Mouse (Mus musculus): ENCODE results near the gene Stard7. TPM values are rescaled to one million over a fixed set of nuclear protein-coding genes. Genes with fewer than 3 reads are reported as not detected.
"Not testable (repeated sequence)": the region's sequence is repeated elsewhere in the genome, so short reads cannot be mapped to it uniquely, and the experiment has no call there.

Gene Stard7
- polyA plus RNA-seq, 1 experiment from 2014 or later = 135 TPM

- Histone ChIP-seq H3K9me3 (replicated peaks) (no peaks in the 10 kb centered on the region), H3K27me3 (replicated peaks) (no peaks in the 10 kb centered on the region), H3K4me3 (no peak overlapping the region), H3K9ac (no peak overlapping the region), H3K27ac (ENCODE audit: poor library complexity, severe bottlenecking) (peak overlapping the region; percentile 62; the same call in 1 of the 2 replicates), H3K4me2 (no peak overlapping the region), H3K4me1 (replicated peaks) (peaks cover 52% of the 10 kb centered on the region), H3K36me3 (peaks cover 24% of the 10 kb centered on the region)
- WGBS = 80% methylated on average over 5 of the region's 5 CpGs
- no peak for ATAC-seq (ENCODE audit: insufficient number of reproducible peaks, low FRiP score)
Observed at GRCm38 (mm10) chr2:127252787-127253186, 17.2 kb upstream of the Stard7 start.

DNA sequence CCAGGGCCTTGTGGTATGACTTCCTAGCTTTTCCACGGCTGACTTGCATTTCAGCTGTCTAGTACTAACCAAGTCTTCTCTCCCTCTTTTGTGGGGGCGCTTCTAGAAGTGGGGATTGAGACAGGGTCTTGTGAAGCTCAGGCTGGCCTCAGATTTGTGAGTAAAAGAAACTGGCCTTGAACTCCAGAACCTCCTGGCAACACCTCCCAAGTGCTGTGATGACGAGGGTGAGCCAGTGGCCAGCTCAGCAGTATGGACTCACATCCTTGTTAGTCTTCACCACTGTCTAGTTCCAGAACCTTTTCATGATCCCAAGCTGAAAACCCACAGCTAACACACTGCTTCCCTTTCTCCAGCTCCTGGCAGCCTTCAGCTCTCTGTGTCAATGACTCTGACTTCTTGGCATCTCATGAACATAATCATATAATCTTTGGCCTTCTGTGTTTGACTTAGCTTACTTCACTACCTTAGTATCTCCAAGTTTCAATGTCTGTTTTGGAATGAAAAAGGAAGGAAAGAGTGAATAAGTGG lies 15.3 kb upstream of the Stard7 start:
- no peaks in the 10 kb centered on the region for H3K27me3 ChIP-seq (replicated peaks)
- peaks cover 43% of the 10 kb centered on the region for H3K36me3 ChIP-seq
- H3K4me3 ChIP-seq = no peak overlapping the region
- no peaks in the 10 kb centered on the region for H3K9me3 ChIP-seq (replicated peaks)
- peaks cover 40% of the 10 kb centered on the region for H3K4me1 ChIP-seq (replicated peaks)
- H3K9ac ChIP-seq = peak overlapping the region; percentile 4; the same call in 1 of the 2 replicates
- 73% methylated on average over 3 of the region's 3 CpGs for WGBS
- no peak overlapping the region for H3K27ac ChIP-seq (ENCODE audit: poor library complexity, severe bottlenecking)
- no peak overlapping the region for H3K4me2 ChIP-seq
- no peak for ATAC-seq (ENCODE audit: insufficient number of reproducible peaks, low FRiP score)

GRCm38 (mm10) chr2:127255294-127255693 lies 14.7 kb upstream of the Stard7 start:
- Histone ChIP-seq H3K4me1 (replicated peaks) (peaks cover 37% of the 10 kb centered on the region), H3K36me3 (peaks cover 46% of the 10 kb centered on the region), H3K9ac (no peak overlapping the region), H3K27ac (ENCODE audit: poor library complexity, severe bottlenecking) (no peak overlapping the region), H3K27me3 (replicated peaks) (no peaks in the 10 kb centered on the region), H3K9me3 (replicated peaks) (no peaks in the 10 kb centered on the region), H3K4me3 (no peak overlapping the region), H3K4me2 (no peak overlapping the region)
- 82% methylated on average over 6 of the region's 6 CpGs for WGBS
- no peak for ATAC-seq (ENCODE audit: insufficient number of reproducible peaks, low FRiP score)

DNA sequence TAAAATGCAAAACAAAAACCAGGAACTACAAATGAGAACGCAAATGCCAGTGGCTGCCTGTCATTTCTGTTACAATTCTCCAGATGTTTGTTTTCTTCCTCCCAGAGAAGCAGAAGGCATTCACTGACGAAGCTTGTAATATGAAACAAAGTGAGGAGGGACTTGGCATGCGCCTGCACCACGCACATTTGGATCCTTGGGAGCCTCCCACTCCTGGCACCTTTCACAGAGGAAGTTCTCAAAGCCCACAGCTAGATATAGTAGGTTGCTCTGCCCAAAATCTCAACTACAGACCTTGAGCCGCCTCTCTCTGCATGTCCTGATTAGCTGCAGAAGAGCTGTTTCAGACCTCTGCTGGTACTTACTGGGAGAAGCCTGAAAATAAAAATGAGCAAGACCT lies 10.7 kb upstream of the Stard7 start:
- no peak overlapping the region for H3K27ac ChIP-seq (ENCODE audit: poor library complexity, severe bottlenecking)
- WGBS = 88% methylated on average over 5 of the region's 5 CpGs
- no peak for ATAC-seq (ENCODE audit: insufficient number of reproducible peaks, low FRiP score)

DNA sequence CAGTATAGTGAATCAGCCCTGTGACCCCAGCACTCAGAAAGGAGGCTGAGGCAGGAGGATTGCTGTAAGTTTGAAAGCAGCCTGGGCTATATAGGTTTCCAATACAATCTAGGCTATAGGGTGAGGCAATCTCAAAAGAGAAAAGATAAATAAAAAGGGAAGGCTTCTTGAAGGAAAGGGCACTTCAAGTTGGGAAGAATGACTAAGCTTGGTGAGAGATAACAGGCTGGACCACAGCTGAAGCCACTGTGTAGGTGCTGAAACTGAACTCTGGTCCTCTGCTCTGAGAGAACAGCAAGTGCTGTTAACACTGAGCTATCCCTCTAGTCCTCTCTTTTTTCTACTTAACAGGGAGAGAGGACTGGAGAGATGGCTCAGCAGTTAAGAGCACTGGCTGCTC lies 7.5 kb upstream of the Stard7 start:
- Histone ChIP-seq H3K4me1 (replicated peaks) (no peaks in the 10 kb centered on the region), H3K27me3 (replicated peaks) (no peaks in the 10 kb centered on the region)

More for the DNA sequence above, 10.7 kb upstream of the Stard7 start:
- Histone ChIP-seq H3K4me1 (replicated peaks) (peaks cover 12% of the 10 kb centered on the region; the same call in 1 of the 2 replicates), H3K4me3 (no peak overlapping the region), H3K36me3 (peaks cover 47% of the 10 kb centered on the region), H3K9ac (no peak overlapping the region), H3K9me3 (replicated peaks) (no peaks in the 10 kb centered on the region), H3K27me3 (replicated peaks) (no peaks in the 10 kb centered on the region), H3K4me2 (no peak overlapping the region)

DNA sequence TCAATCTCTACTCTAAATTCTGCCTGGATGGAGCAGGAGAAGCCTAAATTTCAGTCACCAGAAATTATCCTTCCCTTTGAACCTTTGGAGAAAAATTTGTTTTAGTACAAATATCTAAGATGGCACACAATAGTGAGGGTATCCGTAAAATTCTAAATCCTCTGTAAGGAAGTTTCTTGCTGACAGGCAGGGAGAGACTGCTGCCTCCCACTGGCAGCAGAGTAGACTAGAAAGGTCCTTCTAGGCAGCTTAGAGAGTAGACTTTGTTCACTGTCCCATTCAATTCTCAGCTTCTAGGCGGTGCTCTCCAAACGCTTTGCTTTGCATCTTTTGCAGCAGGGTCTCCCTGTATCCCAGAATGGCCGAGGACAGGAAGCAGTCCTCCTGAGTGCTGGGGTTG lies 2.2 kb upstream of the Stard7 start:
- no peaks in the 10 kb centered on the region for H3K27me3 ChIP-seq (replicated peaks)
- peaks cover 7% of the 10 kb centered on the region; the same call in 1 of the 2 replicates for H3K4me1 ChIP-seq (replicated peaks)
- H3K4me3 ChIP-seq = no peak overlapping the region
- H3K4me2 ChIP-seq = no peak overlapping the region
- no peak for ATAC-seq (ENCODE audit: insufficient number of reproducible peaks, low FRiP score)
- no peak overlapping the region for H3K27ac ChIP-seq (ENCODE audit: poor library complexity, severe bottlenecking)
- no peak overlapping the region for H3K9ac ChIP-seq
- WGBS = 40% methylated on average over 4 of the region's 4 CpGs
- no peaks in the 10 kb centered on the region for H3K9me3 ChIP-seq (replicated peaks)
- H3K36me3 ChIP-seq = no peaks in the 10 kb centered on the region

More for the DNA sequence above, 7.5 kb upstream of the Stard7 start:
- no peak for ATAC-seq (ENCODE audit: insufficient number of reproducible peaks, low FRiP score)
- Histone ChIP-seq H3K36me3 (peaks cover 30% of the 10 kb centered on the region), H3K9ac (no peak overlapping the region), H3K9me3 (replicated peaks) (no peaks in the 10 kb centered on the region), H3K27ac (ENCODE audit: poor library complexity, severe bottlenecking) (no peak overlapping the region), H3K4me2 (no peak overlapping the region), H3K4me3 (no peak overlapping the region)

DNA sequence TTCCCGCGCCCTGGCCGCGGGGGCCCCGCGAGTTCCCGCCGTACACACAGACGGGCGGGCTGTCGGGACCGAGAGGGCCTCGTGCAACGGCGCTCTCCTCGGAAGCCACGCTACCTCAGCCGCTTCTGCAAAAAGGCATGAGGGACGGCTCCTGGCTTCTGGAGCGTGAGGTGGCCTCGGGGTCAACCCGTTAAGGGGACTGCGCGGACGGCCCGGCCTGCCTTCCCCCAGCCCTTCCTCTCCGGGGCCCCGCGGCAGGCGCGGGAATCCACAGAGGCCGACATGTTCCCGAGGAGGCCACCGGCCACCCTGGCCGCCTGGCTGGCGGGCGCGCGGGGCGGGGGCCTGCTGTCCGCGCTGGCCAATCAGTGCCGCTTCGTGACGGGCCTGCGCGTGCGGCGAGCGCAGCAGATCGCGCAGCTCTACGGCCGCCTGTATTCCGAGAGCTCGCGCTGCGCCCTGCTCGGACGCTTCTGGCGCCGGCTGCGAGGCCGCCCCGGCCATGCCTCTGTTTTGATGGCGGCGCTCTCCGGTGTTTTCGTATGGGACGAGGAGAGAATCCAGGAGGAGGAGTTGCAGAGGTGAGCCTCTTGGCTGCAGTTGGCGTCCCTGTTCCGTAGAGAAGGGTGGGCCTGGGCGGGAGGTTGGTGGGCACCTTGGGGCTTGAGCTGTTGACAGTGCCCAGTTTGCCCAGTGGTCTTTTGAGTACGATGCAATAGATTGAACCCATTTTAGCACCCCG lies 453 bp downstream of the Stard7 start:
- H3K9me3 ChIP-seq (replicated peaks) = no peaks in the 10 kb centered on the region
- WGBS = under 1% methylated on average over 75 of the region's 75 CpGs
- peak overlapping the region; percentile 92 for H3K9ac ChIP-seq
- ATAC-seq (ENCODE audit: insufficient number of reproducible peaks, low FRiP score) = peak; percentile 95
- peak overlapping the region; percentile 79 for H3K4me3 ChIP-seq
- peak overlapping the region; percentile 88 for H3K4me2 ChIP-seq
- H3K4me1 ChIP-seq (replicated peaks) = peaks cover 19% of the 10 kb centered on the region
- peak overlapping the region; percentile 97 for H3K27ac ChIP-seq (ENCODE audit: poor library complexity, severe bottlenecking)
- H3K36me3 ChIP-seq = no peaks in the 10 kb centered on the region
- no peaks in the 10 kb centered on the region for H3K27me3 ChIP-seq (replicated peaks)

GRCm38 (mm10) chr2:127271042-127271515 lies 1.1 kb downstream of the Stard7 start:
- H3K27ac ChIP-seq (ENCODE audit: poor library complexity, severe bottlenecking) = peak overlapping the region; percentile 97
- H3K4me1 ChIP-seq (replicated peaks) = peaks cover 24% of the 10 kb centered on the region
- peak overlapping the region; percentile 92 for H3K9ac ChIP-seq
- no peaks in the 10 kb centered on the region for H3K27me3 ChIP-seq (replicated peaks)
- peak overlapping the region; percentile 88 for H3K4me2 ChIP-seq
- H3K4me3 ChIP-seq = peak overlapping the region; percentile 79
- H3K9me3 ChIP-seq (replicated peaks) = no peaks in the 10 kb centered on the region
- no peak for ATAC-seq (ENCODE audit: insufficient number of reproducible peaks, low FRiP score)
- H3K36me3 ChIP-seq = no peaks in the 10 kb centered on the region
- 13% methylated on average over 8 of the region's 8 CpGs for WGBS

DNA sequence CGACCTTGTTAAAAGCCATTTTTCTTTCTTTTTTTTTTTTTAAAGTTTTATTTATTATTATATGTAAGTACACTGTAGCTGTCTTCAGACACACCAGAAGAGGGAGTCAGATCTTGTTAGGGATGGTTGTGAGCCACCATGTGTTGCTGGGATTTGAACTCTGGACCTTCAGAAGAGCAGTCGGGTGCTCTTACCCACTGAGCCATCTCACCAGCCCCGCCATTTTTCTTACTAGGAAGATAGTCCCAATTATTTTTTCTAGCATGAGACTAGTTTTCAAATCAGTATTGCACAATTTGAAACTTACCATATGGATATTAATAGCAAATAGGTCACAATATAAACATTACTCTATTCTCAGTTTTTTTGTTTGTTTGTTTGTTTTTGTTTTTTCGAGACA lies 2.0 kb downstream of the Stard7 start:
- Histone ChIP-seq H3K4me1 (replicated peaks) (peaks cover 26% of the 10 kb centered on the region), H3K4me2 (peak overlapping the region; percentile 62; the same call in 1 of the 2 replicates)
- 88% methylated on average over 4 of the region's 4 CpGs for WGBS
- not testable (repeated sequence) for ATAC-seq (ENCODE audit: insufficient number of reproducible peaks, low FRiP score); H3K36me3 ChIP-seq; H3K27ac ChIP-seq (ENCODE audit: poor library complexity, severe bottlenecking); H3K27me3 ChIP-seq (replicated peaks); H3K4me3 ChIP-seq; H3K9ac ChIP-seq; H3K9me3 ChIP-seq (replicated peaks)

- 99% methylated on average over 3 of the region's 3 CpGs for WGBS
- H3K4me1 ChIP-seq (replicated peaks) = peaks cover 26% of the 10 kb centered on the region
- H3K27me3 ChIP-seq (replicated peaks) = no peaks in the 10 kb centered on the region
- no peaks in the 10 kb centered on the region for H3K9me3 ChIP-seq (replicated peaks)
- H3K27ac ChIP-seq (ENCODE audit: poor library complexity, severe bottlenecking) = no peak overlapping the region
- no peak for ATAC-seq (ENCODE audit: insufficient number of reproducible peaks, low FRiP score)
- no peaks in the 10 kb centered on the region for H3K36me3 ChIP-seq
- no peak overlapping the region for H3K4me3 ChIP-seq
- no peak overlapping the region for H3K9ac ChIP-seq
- no peak overlapping the region for H3K4me2 ChIP-seq
Observed at GRCm38 (mm10) chr2:127272806-127273205, 2.8 kb downstream of the Stard7 start.

DNA sequence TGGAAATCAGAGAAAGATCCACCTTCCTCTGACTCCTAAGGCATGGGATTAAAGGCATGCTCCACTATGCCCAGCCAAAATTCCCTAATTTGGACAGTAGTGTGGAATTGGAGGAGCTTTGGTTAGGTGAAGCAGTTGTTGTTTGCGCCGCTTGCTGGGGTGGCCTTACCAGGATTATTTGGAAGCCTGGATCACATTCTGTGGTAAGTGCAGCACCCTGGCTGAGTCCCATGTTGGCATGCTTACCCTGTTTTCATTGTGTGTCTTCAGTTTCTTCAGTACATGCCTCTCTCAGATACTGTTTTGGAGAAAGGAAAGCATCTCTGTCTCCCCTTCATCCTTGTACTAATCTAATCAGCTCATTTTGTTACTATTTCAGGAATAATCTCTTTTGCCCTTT lies 4.6 kb downstream of the Stard7 start:
- 79% methylated on average over 2 of the region's 2 CpGs for WGBS
- Histone ChIP-seq H3K36me3 (peaks cover 2% of the 10 kb centered on the region; the same call in 1 of the 2 replicates), H3K4me1 (replicated peaks) (peaks cover 31% of the 10 kb centered on the region), H3K9me3 (replicated peaks) (no peaks in the 10 kb centered on the region), H3K27me3 (replicated peaks) (no peaks in the 10 kb centered on the region), H3K27ac (ENCODE audit: poor library complexity, severe bottlenecking) (no peak overlapping the region; the same call in 1 of the 2 replicates), H3K4me3 (no peak overlapping the region), H3K4me2 (peak overlapping the region; percentile 6; the same call in 1 of the 2 replicates), H3K9ac (0 out of 2 replicates have a peak overlapping the region, but pooled peaks have one; percentile 14)
- ATAC-seq (ENCODE audit: insufficient number of reproducible peaks, low FRiP score) = no peak

Data from heart, embryonic 12.5 days (tissue).